Mouse (Mus musculus) thymus, adult 2 months (tissue): ENCODE results near the gene Mapk9. TPM values are rescaled to one million over a fixed set of nuclear protein-coding genes. Genes with fewer than 3 reads are reported as not detected.

ENCODE experiments used
- DNase-seq: peaks from one replicate; pipeline ENCODE4 v3.0.0; 2021
- H3K27ac ChIP-seq: fragments of 200-500 bp; 2 replicates; pipeline ENCODE4 v1.5.1; 2012; ENCODE audit warnings: low read length, control low read depth; ENCODE audit not compliant: control insufficient read depth, insufficient read depth
- H3K27me3 ChIP-seq: fragments of 200-500 bp; 2 replicates; pipeline ENCODE4 v1.6.1; 2012; ENCODE audit warnings: mild to moderate bottlenecking, low read length, moderate library complexity, mixed read lengths; ENCODE audit not compliant: control insufficient read depth, insufficient read depth
- H3K36me3 ChIP-seq: fragments of 200-500 bp; 2 replicates; pipeline ENCODE4 v1.6.1; 2012; ENCODE audit warnings: mild to moderate bottlenecking, low read length, moderate library complexity; ENCODE audit not compliant: control insufficient read depth, insufficient read depth
- H3K4me1 ChIP-seq: fragments of 200-500 bp; replicated peaks from 2 replicates; pipeline ENCODE4 v1.6.1; 2012; ENCODE audit warnings: low read length; ENCODE audit not compliant: control insufficient read depth, insufficient read depth
- H3K4me3 ChIP-seq: fragments of 200-500 bp; 2 replicates; pipeline ENCODE4 v1.5.1; 2012; ENCODE audit warnings: mild to moderate bottlenecking, low read length, control low read depth, moderate library complexity; ENCODE audit not compliant: control insufficient read depth, insufficient read depth
- CTCF ChIP-seq: fragments of 200-500 bp; IDR thresholded peaks from 2 replicates; pipeline ENCODE4 v1.5.1; 2012; ENCODE audit warnings: mild to moderate bottlenecking, control low read depth, low read length, moderate library complexity, borderline replicate concordance; ENCODE audit not compliant: control insufficient read depth, poor library complexity, insufficient read depth; ENCODE audit errors: extremely low read depth
- POLR2A ChIP-seq: fragments of 200-500 bp; IDR thresholded peaks from 2 replicates; pipeline ENCODE4 v1.6.1; 2012; ENCODE audit warnings: mild to moderate bottlenecking, low read length, control low read depth, moderate library complexity; ENCODE audit not compliant: control insufficient read depth, poor library complexity, insufficient read depth; ENCODE audit errors: extremely low read depth
- WGBS: fragments of 180-500 bp; shearing (Covaris S2); methylation state at CpG from one replicate; pipeline ENCODE4 v1.1.7; 2018; 5-methylcytosine and 5-hydroxymethylcytosine counted together
- polyA plus RNA-seq: library from polyadenylated mRNA; depleted of rRNA; stranded (reverse); fragments of >200 nt; gene quantifications from 2 replicates; pipeline ENCODE4 v1.2.3, GENCODE M21; 2012

Gene Mapk9
- polyA plus RNA-seq, 1 experiment = 30.1 TPM

- Histone ChIP-seq H3K36me3 (peaks cover 8% of the 10 kb centered on the region; the same call in 1 of the 2 replicates), H3K4me3 (no peak overlapping the region), H3K27me3 (no peaks in the 10 kb centered on the region), H3K4me1 (no peaks in the 10 kb centered on the region), H3K27ac (no peak overlapping the region)
- TF ChIP-seq POLR2A = no peak
- no peak for TF ChIP-seq CTCF
- 93% methylated on average over 4 of the region's 4 CpGs for WGBS
- no peak for DNase-seq
These were observed 14.6 kb downstream of the Mapk9 start for GRCm38 (mm10) chr11:49861139-49861538.

GRCm38 (mm10) chr11:49863926-49864325 is 17.4 kb downstream of the Mapk9 start:
- no peak for DNase-seq
- H3K36me3 ChIP-seq = peaks cover 20% of the 10 kb centered on the region; the same call in 1 of the 2 replicates
- H3K4me1 ChIP-seq = no peaks in the 10 kb centered on the region
- no peaks in the 10 kb centered on the region for H3K27me3 ChIP-seq
- H3K27ac ChIP-seq = no peak overlapping the region
- TF ChIP-seq CTCF (no peak), POLR2A (no peak)
- H3K4me3 ChIP-seq = no peak overlapping the region

- Histone ChIP-seq H3K4me1 (no peaks in the 10 kb centered on the region), H3K36me3 (peaks cover 40% of the 10 kb centered on the region)
- TF ChIP-seq CTCF (no peak), POLR2A (no peak)
These were observed 20.8 kb downstream of the Mapk9 start for GRCm38 (mm10) chr11:49867320-49867719.

GRCm38 (mm10) chr11:49869762-49870161 is 23.2 kb downstream of the Mapk9 start:
- H3K4me3 ChIP-seq = no peak overlapping the region
- DNase-seq = peak; percentile 53

More at GRCm38 (mm10) chr11:49867320-49867719, 20.8 kb downstream of the Mapk9 start:
- Histone ChIP-seq H3K27ac (no peak overlapping the region), H3K27me3 (no peaks in the 10 kb centered on the region), H3K4me3 (no peak overlapping the region)
- no peak for DNase-seq
- WGBS = over 99% methylated on average over 5 of the region's 5 CpGs

GRCm38 (mm10) chr11:49871914-49872313 is 25.4 kb downstream of the Mapk9 start:
- Histone ChIP-seq H3K27me3 (no peaks in the 10 kb centered on the region), H3K27ac (no peak overlapping the region), H3K36me3 (peaks cover 54% of the 10 kb centered on the region), H3K4me3 (no peak overlapping the region), H3K4me1 (no peaks in the 10 kb centered on the region)
- DNase-seq = peak; percentile 47
- 64% methylated on average over 6 of the region's 6 CpGs for WGBS
- 0 out of 2 replicates have a peak, but pooled peaks have one; percentile 28 for TF ChIP-seq CTCF
- no peak for TF ChIP-seq POLR2A

More at GRCm38 (mm10) chr11:49869762-49870161, 23.2 kb downstream of the Mapk9 start:
- H3K27me3 ChIP-seq = no peaks in the 10 kb centered on the region
- H3K27ac ChIP-seq = no peak overlapping the region
- TF ChIP-seq CTCF = no peak
- no peak for TF ChIP-seq POLR2A
- H3K4me1 ChIP-seq = no peaks in the 10 kb centered on the region
- peaks cover 56% of the 10 kb centered on the region for H3K36me3 ChIP-seq

GRCm38 (mm10) chr11:49872779-49873178 is 26.2 kb downstream of the Mapk9 start:
- no peaks in the 10 kb centered on the region for H3K27me3 ChIP-seq
- WGBS = 96% methylated on average over 6 of the region's 6 CpGs
- no peaks in the 10 kb centered on the region for H3K4me1 ChIP-seq
- TF ChIP-seq POLR2A = no peak
- no peak for TF ChIP-seq CTCF
- no peak overlapping the region for H3K4me3 ChIP-seq
- DNase-seq = no peak
- no peak overlapping the region for H3K27ac ChIP-seq
- H3K36me3 ChIP-seq = peaks cover 47% of the 10 kb centered on the region

GRCm38 (mm10) chr11:49876948-49877817 is 30.6 kb downstream of the Mapk9 start:
- H3K4me3 ChIP-seq = no peak overlapping the region
- whole genome bisulfite sequencing = 93% methylated on average over 8 of the region's 8 CpGs
- H3K27ac ChIP-seq = no peak overlapping the region
- TF ChIP-seq CTCF = no peak
- TF ChIP-seq POLR2A = no peak
- no peaks in the 10 kb centered on the region for H3K4me1 ChIP-seq
- peaks cover 41% of the 10 kb centered on the region for H3K36me3 ChIP-seq
- no peak for DNase-seq
- no peaks in the 10 kb centered on the region for H3K27me3 ChIP-seq
